Mouse (Mus musculus) retina, postnatal 1 day (tissue): ENCODE results near the gene Eif1.
A peak's percentile ranks its signal among the peaks of the same experiment; 100 is the strongest.
"Not testable (repeated sequence)": the region's sequence is repeated elsewhere in the genome, so short reads cannot be mapped to it uniquely, and the experiment has no call there.

Experiments used
- DNase-seq: peaks from one replicate; pipeline ENCODE4 v3.0.0-alpha.2; 2012

Eif1 gene

GRCm38 (mm10) chr11:100355151-100355951 is 35.7 kb downstream of the Eif1 start:
- DNase-seq: peak; percentile 69

GRCm38 (mm10) chr11:100355972-100356818 is 36.5 kb downstream of the Eif1 start, which contains the start of gene Hap1:
Hap1 (minus strand) TSS chr11:100356128.
- peak; percentile 93 for DNase-seq

- no peak for DNase-seq
Measured at GRCm38 (mm10) chr11:100356819-100357211, 37.1 kb downstream of the Eif1 start.

GRCm38 (mm10) chr11:100357408-100357807 is 37.7 kb downstream of the Eif1 start:
- no peak for DNase-seq

GRCm38 (mm10) chr11:100360175-100360574 is 40.5 kb downstream of the Eif1 start:
- no peak for DNase-seq

- DNase-seq: not testable (repeated sequence)
Measured at GRCm38 (mm10) chr11:100361059-100361458, 41.4 kb downstream of the Eif1 start.

- peak; percentile 78 for DNase-seq
Measured at GRCm38 (mm10) chr11:100362209-100362978, 42.7 kb downstream of the Eif1 start.

GRCm38 (mm10) chr11:100362979-100363562 is 43.4 kb downstream of the Eif1 start:
- DNase-seq: peak; percentile 75

- DNase-seq: no peak
Measured at GRCm38 (mm10) chr11:100369145-100369544, 49.5 kb downstream of the Eif1 start.

- DNase-seq: no peak
Measured at GRCm38 (mm10) chr11:100369822-100370221, 50.1 kb downstream of the Eif1 start.
